Comparison of ENCODE assay signal across 15 mouse cellular contexts in genomic region chr14:14842734-14843530, GRCm38 (mm10). TPM values are rescaled to one million over a fixed set of nuclear protein-coding genes. Genes with fewer than 3 reads are reported as not detected.
A peak's percentile ranks its signal among the peaks of the same experiment; 100 is the strongest.
DNase-seq lines count a peak whose midpoint lies in the region; ATAC-seq and TF ChIP-seq lines count a peak whose summit lies in the region.
"Had no signal": no experiment of that assay in that cellular context is flagged by ENCODE, and none has a peak within 500 bp of the region (broad histone marks: within the 10 kb centered on the region; RNA-seq: fewer than 3 reads in every experiment).

No protein-coding gene starts in this region.

- no peaks in the 10 kb centered on the region for H3K27me3 ChIP-seq in forebrain, postnatal 0 days (ENCODE audit: insufficient read depth, low read length)
- no peaks in the 10 kb centered on the region for H3K27me3 ChIP-seq in forebrain, embryonic 15.5 days
- no peaks in the 10 kb centered on the region for H3K27me3 ChIP-seq in limb, embryonic 10.5 days (ENCODE audit: low read depth, poor library complexity, severe bottlenecking)
- H3K27me3 ChIP-seq: hindbrain, embryonic 15.5 days; kidney, embryonic 15.5 days had no signal

- no peak overlapping the region for H3K9ac ChIP-seq in forebrain, postnatal 0 days
- no peak overlapping the region for H3K9ac ChIP-seq in forebrain, embryonic 15.5 days (replicated peaks)
- H3K9ac ChIP-seq: hindbrain, embryonic 15.5 days; kidney, embryonic 15.5 days; liver, embryonic 14.5 days had no signal

- H3K4me2 ChIP-seq in forebrain, postnatal 0 days (ENCODE audit: low read depth) = no peak overlapping the region
- no peak overlapping the region for H3K4me2 ChIP-seq in forebrain, embryonic 15.5 days (replicated peaks)
- H3K4me2 ChIP-seq: hindbrain, embryonic 15.5 days; kidney, embryonic 15.5 days had no signal

- H3K36me3 ChIP-seq in forebrain, postnatal 0 days (ENCODE audit: insufficient read depth) = no peaks in the 10 kb centered on the region
- no peaks in the 10 kb centered on the region for H3K36me3 ChIP-seq in forebrain, embryonic 15.5 days
- H3K36me3 ChIP-seq in limb, embryonic 10.5 days = no peaks in the 10 kb centered on the region
- H3K36me3 ChIP-seq: hindbrain, embryonic 15.5 days; kidney, embryonic 15.5 days had no signal

- H3K27ac ChIP-seq in forebrain, postnatal 0 days (ENCODE audit: low read depth, low read length) = no peak overlapping the region
- no peak overlapping the region for H3K27ac ChIP-seq in forebrain, embryonic 15.5 days (replicated peaks)
- no peak overlapping the region for H3K27ac ChIP-seq in limb, embryonic 10.5 days
- H3K27ac ChIP-seq: hindbrain, embryonic 15.5 days; kidney, embryonic 15.5 days; liver, embryonic 14.5 days had no signal

- H3K9me3 ChIP-seq in forebrain, postnatal 0 days (ENCODE audit: low read length) = no peaks in the 10 kb centered on the region
- no peaks in the 10 kb centered on the region for H3K9me3 ChIP-seq in forebrain, embryonic 15.5 days
- H3K9me3 ChIP-seq in limb, embryonic 10.5 days (replicated peaks) = no peaks in the 10 kb centered on the region
- H3K9me3 ChIP-seq: hindbrain, embryonic 15.5 days; kidney, embryonic 15.5 days had no signal

- intact Hi-C loops in gastrocnemius, postnatal 14 days (cut with DNase I; ENCODE audit: low total_unique reads) = no loop called here

- peak; percentile 25; the same call in 1 of the 2 replicates for ATAC-seq in forebrain, postnatal 0 days
- no peak for ATAC-seq in forebrain, embryonic 15.5 days (replicated peaks)
- peak; percentile 94 for ATAC-seq in megakaryocyte progenitor cell, adult 5-6 weeks (replicated peaks; ENCODE audit: poor library complexity)

- no peak for DNase-seq in forebrain, postnatal 0 days
- peak; percentile 12 for DNase-seq in urinary bladder, postnatal 25 days (ENCODE audit: low spot score)
- no peak for DNase-seq in urinary bladder, adult 18-20 months (ENCODE audit: low spot score in 2 of 2)
- DNase-seq in testis, postnatal 14 days (ENCODE audit: low spot score) = no peak
- no peak for DNase-seq in gastrocnemius, postnatal 14 days
- no peak for DNase-seq in limb, embryonic 10.5 days (ENCODE audit: low spot score)
- DNase-seq: adrenal gland, postnatal 36 days; B cell, adult 2 months; cerebellum, postnatal 36 days had no signal

- no peaks in the 10 kb centered on the region for H3K4me1 ChIP-seq in forebrain, postnatal 0 days (ENCODE audit: insufficient read depth)
- no peaks in the 10 kb centered on the region for H3K4me1 ChIP-seq in forebrain, embryonic 15.5 days
- no peaks in the 10 kb centered on the region for H3K4me1 ChIP-seq in limb, embryonic 10.5 days
- H3K4me1 ChIP-seq: hindbrain, embryonic 15.5 days; kidney, embryonic 15.5 days had no signal

- no peak overlapping the region for H3K4me3 ChIP-seq in forebrain, postnatal 0 days (ENCODE audit: low read depth, low read length)
- H3K4me3 ChIP-seq in forebrain, embryonic 15.5 days = no peak overlapping the region
- no peak overlapping the region for H3K4me3 ChIP-seq in limb, embryonic 10.5 days
- H3K4me3 ChIP-seq: erythroblast, embryonic 14.5 days; hindbrain, embryonic 15.5 days; kidney, embryonic 15.5 days had no signal

- TF ChIP-seq CTCF in forebrain, postnatal 0 days (IDR thresholded peaks at IDR 0.05; ENCODE audit: low read depth) = no peak

- 74% methylated on average over 8 of the region's 8 CpGs for WGBS in forebrain, postnatal 0 days
- 74% methylated on average over 8 of the region's 8 CpGs for WGBS in forebrain, embryonic 15.5 days
- 85% methylated on average over 8 of the region's 8 CpGs for WGBS in limb, embryonic 10.5 days

RNA-seq across cellular contexts. Expression of gene Nek10, which starts 39.7 kb away (rescaled TPM):
- total RNA-seq in forebrain, postnatal 0 days (2014; rRNA removed) = 1.1 and 3.0 TPM in 2 replicates
- polyA plus RNA-seq in forebrain, postnatal 0 days (2015; fragmentation: Nextera tagmentation; extraction: Ambion mirVana) = 0.18 and 0.25 TPM in 2 replicates
- 0.08 and 0.09 TPM in 2 replicates for polyA plus RNA-seq in forebrain, embryonic 15.5 days (2015; fragmentation: Nextera tagmentation; extraction: Ambion mirVana)
- 0.37 TPM in 1 of 2 replicates, not detected in the other for total RNA-seq in megakaryocyte progenitor cell, adult 5-6 weeks (2015)
- 0.07 TPM in 1 of 2 replicates, not detected in the other for total RNA-seq in megakaryocyte progenitor cell, adult 5-6 weeks (2017)
- total RNA-seq in gastrocnemius, postnatal 14 days (2021) = under 1 TPM in 1 of 2 experiments, not detected in 1; 0.07 TPM
- 0.05 and 0.06 TPM in 2 replicates for polyA plus RNA-seq in limb, embryonic 10.5 days (2016; fragmentation: Nextera tagmentation; extraction: Ambion mirVana)
- polyA plus RNA-seq: erythroblast, embryonic 14.5 days had no signal
